Mouse (Mus musculus) heart, postnatal 0 days (tissue): ENCODE measurements at regions not wholly inside any gene's neighbourhood (a gene's known extent, or its start where the extent isn't known, plus 50 kb on each side); places are given as distances from the start of the nearest gene placed in this dataset.

Source experiments
- ATAC-seq: fragments of 200-750 bp; cut with Nextera tagmentation; 2 replicates; pipeline ENCODE4 v1.8.0; 2017; ENCODE audit warnings: low read depth, moderate number of reproducible peaks, moderate library complexity; ENCODE audit not compliant: insufficient read depth
- DNase-seq: peaks from one replicate; pipeline ENCODE4 v3.0.0-alpha.2; 2016; ENCODE audit warnings: low spot score
- H3K27ac ChIP-seq: fragments of 300-500 bp; sonication (generic); 2 replicates; pipeline ENCODE4 v1.5.1; 2014; ENCODE audit warnings: low read depth, mild to moderate bottlenecking
- H3K27me3 ChIP-seq: fragments of 300-500 bp; sonication (generic); 2 replicates; pipeline ENCODE4 v1.6.1; 2014; ENCODE audit warnings: low read length, mixed read lengths; ENCODE audit not compliant: control insufficient read depth, insufficient read depth
- H3K36me3 ChIP-seq: fragments of 300-500 bp; sonication (generic); replicated peaks from 2 replicates; pipeline ENCODE4 v1.6.1; 2014; ENCODE audit warnings: low read length, mixed read lengths; ENCODE audit not compliant: control insufficient read depth, insufficient read depth
- H3K4me1 ChIP-seq: fragments of 300-500 bp; sonication (generic); 2 replicates; pipeline ENCODE4 v1.6.1; 2014; ENCODE audit warnings: antibody characterized with exemption; ENCODE audit not compliant: control insufficient read depth, insufficient read depth
- H3K4me2 ChIP-seq: fragments of 300-500 bp; sonication (generic); 2 replicates; pipeline ENCODE4 v1.6.1; 2014; ENCODE audit warnings: low read depth, mild to moderate bottlenecking, low read length, moderate library complexity
- H3K4me3 ChIP-seq: fragments of 300-500 bp; sonication (generic); 2 replicates; pipeline ENCODE4 v1.5.1; 2014; ENCODE audit warnings: low read depth, low read length
- H3K9ac ChIP-seq: fragments of 300-500 bp; sonication (generic); replicated peaks from 2 replicates; pipeline ENCODE4 v1.6.1; 2014; ENCODE audit warnings: low read depth, low read length, mixed read lengths
- H3K9me3 ChIP-seq: fragments of 300-500 bp; sonication (generic); replicated peaks from 2 replicates; pipeline ENCODE4 v1.6.1; 2016; ENCODE audit warnings: low read length; ENCODE audit not compliant: control insufficient read depth
- CTCF ChIP-seq: IDR thresholded peaks from 2 replicates; pipeline ENCODE4 v1.5.1; 2016; ENCODE audit warnings: antibody characterized with exemption, control low read depth, low read depth
- EP300 ChIP-seq: IDR thresholded peaks from 2 replicates; pipeline ENCODE4 v1.6.1; 2016; ENCODE audit warnings: antibody characterized with exemption, low read depth
- WGBS: fragments of 180-500 bp; shearing (Covaris S2); extraction: QIAGEN DNeasy Blood & Tissue Kit; methylation state at CpG from one replicate; pipeline ENCODE4 v1.1.7; 2014; 5-methylcytosine and 5-hydroxymethylcytosine counted together

GRCm38 (mm10) chr7:71546606-71547213, 195.4 kb upstream of the Gm10295 start:
- no peak overlapping the region for H3K27ac ChIP-seq
- no peaks in the 10 kb centered on the region for H3K9me3 ChIP-seq
- H3K4me3 ChIP-seq, result no peak overlapping the region
- H3K4me2 ChIP-seq, result no peak overlapping the region
- no peaks in the 10 kb centered on the region for H3K36me3 ChIP-seq
- H3K4me1 ChIP-seq, result no peaks in the 10 kb centered on the region
- no peak for TF ChIP-seq CTCF
- H3K9ac ChIP-seq, result no peak overlapping the region
- ATAC-seq (no peak), DNase-seq (no peak)
- WGBS, result 63% methylated on average over 6 of the region's 6 CpGs
- no peaks in the 10 kb centered on the region for H3K27me3 ChIP-seq

- 48% methylated on average over 2 of the region's 2 CpGs for WGBS
- TF ChIP-seq EP300 (no peak), CTCF (no peak)
- DNase-seq (no peak), ATAC-seq (no peak)
- H3K4me2 ChIP-seq, result no peak overlapping the region
- H3K4me1 ChIP-seq, result no peaks in the 10 kb centered on the region
- no peak overlapping the region for H3K4me3 ChIP-seq
- no peaks in the 10 kb centered on the region for H3K27me3 ChIP-seq
- no peak overlapping the region for H3K9ac ChIP-seq
- H3K36me3 ChIP-seq, result no peaks in the 10 kb centered on the region
- no peaks in the 10 kb centered on the region for H3K9me3 ChIP-seq
- no peak overlapping the region for H3K27ac ChIP-seq
Measured at GRCm38 (mm10) chr7:71541467-71541866, 190.2 kb upstream of the Gm10295 start.

GRCm38 (mm10) chr7:71533109-71533508, 181.8 kb upstream of the Gm10295 start:
- H3K27ac ChIP-seq, result no peak overlapping the region
- ATAC-seq, result no peak
- 24% methylated on average over 5 of the region's 5 CpGs for WGBS

GRCm38 (mm10) chr7:71531496-71531895, 180.2 kb upstream of the Gm10295 start:
- ATAC-seq (no peak), DNase-seq (peak; percentile 10)
- no peaks in the 10 kb centered on the region for H3K9me3 ChIP-seq
- 13% methylated on average over 6 of the region's 6 CpGs for WGBS
- no peaks in the 10 kb centered on the region for H3K4me1 ChIP-seq
- no peak overlapping the region for H3K9ac ChIP-seq
- no peak for TF ChIP-seq EP300
- no peak for TF ChIP-seq CTCF
- peak overlapping the region; percentile 32 for H3K4me2 ChIP-seq
- peak overlapping the region; percentile 7; the same call in 1 of the 2 replicates for H3K27ac ChIP-seq
- H3K27me3 ChIP-seq, result no peaks in the 10 kb centered on the region
- H3K4me3 ChIP-seq, result peak overlapping the region; percentile 19
- H3K36me3 ChIP-seq, result no peaks in the 10 kb centered on the region

More at GRCm38 (mm10) chr7:71533109-71533508, 181.8 kb upstream of the Gm10295 start:
- Histone ChIP-seq H3K27me3 (no peaks in the 10 kb centered on the region), H3K36me3 (no peaks in the 10 kb centered on the region), H3K4me3 (no peak overlapping the region), H3K9me3 (no peaks in the 10 kb centered on the region), H3K4me1 (no peaks in the 10 kb centered on the region), H3K9ac (no peak overlapping the region), H3K4me2 (no peak overlapping the region)
- DNase-seq, result no peak
- TF ChIP-seq EP300 (no peak), CTCF (no peak)

GRCm38 (mm10) chr7:71530922-71531321, 179.6 kb upstream of the Gm10295 start:
- H3K27me3 ChIP-seq, result no peaks in the 10 kb centered on the region
- no peak for TF ChIP-seq EP300
- TF ChIP-seq CTCF, result no peak
- no peak for DNase-seq
- H3K9ac ChIP-seq, result no peak overlapping the region
- 80% methylated on average over 4 of the region's 4 CpGs for WGBS
- H3K4me1 ChIP-seq, result no peaks in the 10 kb centered on the region
- H3K9me3 ChIP-seq, result no peaks in the 10 kb centered on the region
- no peak overlapping the region for H3K27ac ChIP-seq
- H3K4me2 ChIP-seq, result no peak overlapping the region
- H3K4me3 ChIP-seq, result no peak overlapping the region
- H3K36me3 ChIP-seq, result no peaks in the 10 kb centered on the region
- no peak for ATAC-seq

- no peak overlapping the region for H3K4me3 ChIP-seq
- no peak for ATAC-seq
Measured at GRCm38 (mm10) chr7:71526152-71526551, 174.9 kb upstream of the Gm10295 start.

More at GRCm38 (mm10) chr7:71526152-71526551, 174.9 kb upstream of the Gm10295 start:
- 75% methylated on average over 2 of the region's 2 CpGs for WGBS
- Histone ChIP-seq H3K27me3 (no peaks in the 10 kb centered on the region), H3K36me3 (no peaks in the 10 kb centered on the region), H3K9me3 (no peaks in the 10 kb centered on the region), H3K4me2 (no peak overlapping the region), H3K9ac (no peak overlapping the region), H3K27ac (no peak overlapping the region), H3K4me1 (no peaks in the 10 kb centered on the region)
- no peak for TF ChIP-seq CTCF
- no peak for TF ChIP-seq EP300
- DNase-seq, result no peak
